Mouse (Mus musculus) liver, embryonic 14.5 days (tissue): Measurements from ENCODE around the gene Clasp1. TPM values are rescaled to one million over a fixed set of nuclear protein-coding genes. Genes with fewer than 3 reads are reported as not detected.

Experiments used
- ATAC-seq: fragments of 200-750 bp; cut with Nextera tagmentation; 2 replicates; pipeline ENCODE4 v1.8.0; 2017; ENCODE audit warnings: moderate number of reproducible peaks, mild to moderate bottlenecking, moderate library complexity; ENCODE audit not compliant: insufficient read depth
- DNase-seq, 3 experiments: peaks; one replicate each; pipeline ENCODE4 v3.0.0-alpha.2; 2012 to 2013; ENCODE audit warnings: low read depth in 3 of 3, low spot score in 3 of 3
- H3K27ac ChIP-seq: fragments of 300-500 bp; sonication (generic); 2 replicates; pipeline ENCODE4 v1.5.1; 2014; ENCODE audit warnings: moderate library complexity, mild to moderate bottlenecking, control low read depth, inconsistent platforms
- H3K27me3 ChIP-seq: fragments of 300-500 bp; sonication (generic); 2 replicates; pipeline ENCODE4 v1.6.1; 2014; ENCODE audit warnings: mild to moderate bottlenecking, low read length, moderate library complexity; ENCODE audit not compliant: control insufficient read depth, insufficient read depth
- H3K36me3 ChIP-seq: fragments of 300-500 bp; sonication (generic); replicated peaks from 2 replicates; pipeline ENCODE4 v1.6.1; 2014; ENCODE audit warnings: low read depth; ENCODE audit not compliant: control insufficient read depth, insufficient read depth
- H3K4me1 ChIP-seq, 2 experiments: fragments of 200-500 bp in 1 of 2; fragments of 300-500 bp in 1 of 2; sonication (generic) in 1 of 2; replicated peaks; 2 replicates each; pipeline ENCODE4 v1.6.1; 2012 to 2014; ENCODE audit warnings: antibody characterized with exemption in 1 of 2, inconsistent platforms in 1 of 2, low read length in 1 of 2; ENCODE audit not compliant: control insufficient read depth in 2 of 2, insufficient read depth in 2 of 2
- H3K4me2 ChIP-seq: fragments of 300-500 bp; sonication (generic); 2 replicates; pipeline ENCODE4 v1.6.1; 2014; ENCODE audit warnings: low read depth, mild to moderate bottlenecking, control low read depth, moderate library complexity
- H3K4me3 ChIP-seq, 2 experiments: fragments of 200-500 bp in 1 of 2; fragments of 300-500 bp in 1 of 2; sonication (generic) in 1 of 2; 2 replicates each; pipeline ENCODE4 v1.5.1; 2012 to 2014; ENCODE audit warnings: low read depth in 2 of 2, low read length in 2 of 2, mild to moderate bottlenecking in 2 of 2, control low read depth in 1 of 2, inconsistent platforms in 1 of 2, moderate library complexity in 1 of 2; ENCODE audit not compliant: insufficient read depth in 1 of 2
- H3K9ac ChIP-seq: fragments of 300-500 bp; sonication (generic); replicated peaks from 2 replicates; pipeline ENCODE4 v1.6.1; 2014; ENCODE audit warnings: mild to moderate bottlenecking, control low read depth, moderate library complexity
- H3K9me3 ChIP-seq: fragments of 300-500 bp; sonication (generic); 2 replicates; pipeline ENCODE4 v1.6.1; 2016; ENCODE audit warnings: low read length, mixed read lengths; ENCODE audit not compliant: control insufficient read depth
- CTCF ChIP-seq: IDR thresholded peaks from 2 replicates; pipeline ENCODE4 v1.5.1; 2016; ENCODE audit warnings: antibody characterized with exemption, low read depth, control low read depth
- EP300 ChIP-seq: IDR thresholded peaks from 2 replicates; pipeline ENCODE4 v1.6.1; 2016; ENCODE audit warnings: antibody characterized with exemption, low read depth
- WGBS: fragments of 180-500 bp; shearing (Covaris S2); extraction: QIAGEN DNeasy Blood & Tissue Kit; methylation state at CpG from one replicate; pipeline ENCODE4 v1.1.7; 2014; ENCODE audit not compliant: insufficient replicate concordance; 5-methylcytosine and 5-hydroxymethylcytosine counted together
- polyA plus RNA-seq, 2 experiments: library from polyadenylated mRNA; depleted of rRNA in 1 of 2; stranded (reverse) in 1 of 2; unstranded in 1 of 2; fragments of >200 nt; fragmentation: Nextera tagmentation in 1 of 2; extraction: Ambion mirVana in 1 of 2; gene quantifications; 2 replicates each; pipeline versions ENCODE4 v1.2.1 to v1.2.3; 2012 to 2014

Clasp1 gene
- polyA plus RNA-seq, 2 experiments, result 6.5 to 8.8 TPM

- Histone ChIP-seq H3K27ac (no peak overlapping the region), H3K4me2 (peak overlapping the region; percentile 21), H3K27me3 (no peaks in the 10 kb centered on the region), H3K4me1 (peaks cover 33% of the 10 kb centered on the region in 2 experiments), H3K9ac (0 out of 2 replicates have a peak overlapping the region, but pooled peaks have one; percentile 13), H3K36me3 (no peaks in the 10 kb centered on the region), H3K4me3 (no peak overlapping the region), H3K9me3 (no peaks in the 10 kb centered on the region)
- 14% methylated on average over 2 of the region's 2 CpGs for WGBS
- peak; percentile 42; the same call in 1 of the 2 replicates for TF ChIP-seq EP300
- TF ChIP-seq CTCF, result no peak
- DNase-seq (no peak), ATAC-seq (peak; percentile 42; the same call in 1 of the 2 replicates)
Observed at GRCm38 (mm10) chr1:118413169-118413568, 24.3 kb downstream of the Clasp1 start.

- Histone ChIP-seq H3K4me3 (no peak overlapping the region), H3K27ac (peak overlapping the region; percentile 43)
- ATAC-seq, result peak; percentile 79
Observed at GRCm38 (mm10) chr1:118417047-118417730, 28.3 kb downstream of the Clasp1 start.

GRCm38 (mm10) chr1:118419399-118419798 lies 30.5 kb downstream of the Clasp1 start:
- no peaks in the 10 kb centered on the region for H3K9me3 ChIP-seq
- H3K9ac ChIP-seq, result no peak overlapping the region
- H3K27ac ChIP-seq, result no peak overlapping the region
- no peak overlapping the region for H3K4me2 ChIP-seq
- H3K27me3 ChIP-seq, result no peaks in the 10 kb centered on the region
- H3K4me1 ChIP-seq, result peaks cover 28 to 47% of the 10 kb centered on the region in 2 experiments
- H3K36me3 ChIP-seq, result peaks cover 8% of the 10 kb centered on the region
- no peak for ATAC-seq
- WGBS, result 85% methylated on average over 8 of the region's 8 CpGs
- no peak overlapping the region for H3K4me3 ChIP-seq
- no peak for DNase-seq
- no peak for TF ChIP-seq CTCF
- TF ChIP-seq EP300, result no peak

More at GRCm38 (mm10) chr1:118417047-118417730, 28.3 kb downstream of the Clasp1 start:
- peak overlapping the region; percentile 51 for H3K4me2 ChIP-seq
- H3K36me3 ChIP-seq, result peaks cover 8% of the 10 kb centered on the region
- H3K27me3 ChIP-seq, result no peaks in the 10 kb centered on the region
- H3K4me1 ChIP-seq, result peaks cover 37 to 54% of the 10 kb centered on the region in 2 experiments
- 29% methylated on average over 9 of the region's 9 CpGs for WGBS
- TF ChIP-seq CTCF (no peak), EP300 (peak; percentile 90)
- peak overlapping the region; percentile 52 for H3K9ac ChIP-seq
- DNase-seq, result peak; percentile 30 to 57 (median 49)
- no peaks in the 10 kb centered on the region for H3K9me3 ChIP-seq

- H3K9ac ChIP-seq, result no peak overlapping the region
- TF ChIP-seq CTCF (no peak), EP300 (no peak)
- WGBS, result 64% methylated on average over 3 of the region's 3 CpGs
- DNase-seq, result no peak
- no peak for ATAC-seq
- H3K4me1 ChIP-seq, result peaks cover 24 to 44% of the 10 kb centered on the region in 2 experiments
- H3K27ac ChIP-seq, result no peak overlapping the region
- peaks cover 8% of the 10 kb centered on the region for H3K36me3 ChIP-seq
- H3K27me3 ChIP-seq, result no peaks in the 10 kb centered on the region
- H3K4me2 ChIP-seq, result no peak overlapping the region
- H3K4me3 ChIP-seq, result no peak overlapping the region
- H3K9me3 ChIP-seq, result no peaks in the 10 kb centered on the region
Observed at GRCm38 (mm10) chr1:118421149-118421548, 32.3 kb downstream of the Clasp1 start.

GRCm38 (mm10) chr1:118422812-118423211 lies 34.0 kb downstream of the Clasp1 start:
- WGBS, result 69% methylated on average over 6 of the region's 6 CpGs

More at GRCm38 (mm10) chr1:118422812-118423211, 34.0 kb downstream of the Clasp1 start:
- Histone ChIP-seq H3K4me3 (no peak overlapping the region), H3K9me3 (no peaks in the 10 kb centered on the region), H3K36me3 (peaks cover 8% of the 10 kb centered on the region), H3K27me3 (no peaks in the 10 kb centered on the region), H3K27ac (no peak overlapping the region), H3K4me1 (peaks cover 10 to 40% of the 10 kb centered on the region in 2 experiments), H3K9ac (no peak overlapping the region), H3K4me2 (no peak overlapping the region)
- ATAC-seq, result peak; percentile 29; the same call in 1 of the 2 replicates
- no peak for DNase-seq
- no peak for TF ChIP-seq EP300
- TF ChIP-seq CTCF, result no peak
